Mouse (Mus musculus) macrophage (primary cell): ENCODE measurements around the gene Fam32a. TPM values are rescaled to one million over a fixed set of nuclear protein-coding genes. Genes with fewer than 3 reads are reported as not detected.

Source experiments
- polyA plus RNA-seq: library from polyadenylated mRNA; stranded (reverse); fragments of 250-400 nt; gene quantifications from 3 replicates; pipeline ENCODE4 v1.2.4, GENCODE M21; 2018; ENCODE audit warnings: inconsistent platforms

Fam32a gene
- polyA plus RNA-seq, 1 experiment from 2014 or later: 65.8 TPM

Other genes starting within 250 kb of the Fam32a start
- gene Cyp4f18, start 210.1 kb upstream of the Fam32a start, polyA plus RNA-seq: 4.8 to 31.0 TPM (median 8.7 TPM) in 3 replicates
- gene Olfr372, start 178.5 kb upstream of the Fam32a start, polyA plus RNA-seq: not detected in 3 replicates
- gene Olfr373, start 136.6 kb upstream of the Fam32a start, polyA plus RNA-seq: not detected in 3 replicates
- gene Olfr374, start 112.7 kb upstream of the Fam32a start, polyA plus RNA-seq: not detected in 3 replicates
- 152 to 252 TPM (median 227 TPM) in 3 replicates for gene Tpm4, start 84.8 kb upstream of the Fam32a start, polyA plus RNA-seq
- gene Rab8a, start 58.5 kb upstream of the Fam32a start, polyA plus RNA-seq: 103 to 457 TPM (median 106 TPM) in 3 replicates
- 0.14 to 0.27 TPM (median 0.20 TPM) in 3 replicates for gene Hsh2d, start 30.1 kb upstream of the Fam32a start, polyA plus RNA-seq
- gene Cib3, start 6.9 kb upstream of the Fam32a start, polyA plus RNA-seq: not detected in 3 replicates
- not detected in 3 replicates for gene Gm11034, start 6.1 kb upstream of the Fam32a start, polyA plus RNA-seq
- 43.7 to 76.1 TPM (median 50.7 TPM) in 3 replicates for gene Ap1m1, start 20.3 kb downstream of the Fam32a start, polyA plus RNA-seq
- gene Gm10282, start 85.5 kb downstream of the Fam32a start, polyA plus RNA-seq: 1.1 to 6.6 TPM (median 2.6 TPM) in 3 replicates
- 3.1 to 17.3 TPM (median 5.7 TPM) in 3 replicates for gene Klf2, start 99.3 kb downstream of the Fam32a start, polyA plus RNA-seq
- gene Eps15l1, start 201.7 kb downstream of the Fam32a start, polyA plus RNA-seq: 36.4 to 53.4 TPM (median 39.6 TPM) in 3 replicates
- 0.50 to 0.60 TPM (median 0.58 TPM) in 3 replicates for gene Calr3, start 224.1 kb downstream of the Fam32a start, polyA plus RNA-seq
- gene 1700030K09Rik, start 224.2 kb downstream of the Fam32a start, polyA plus RNA-seq: 2.4 to 5.8 TPM (median 3.0 TPM) in 3 replicates